Mouse (Mus musculus) liver, embryonic 14.5 days (tissue): ENCODE results near the gene Itga6.

ENCODE experiments used
- CTCF ChIP-seq: IDR thresholded peaks from 2 replicates; pipeline ENCODE4 v1.5.1; 2016; ENCODE audit warnings: antibody characterized with exemption, low read depth, control low read depth
- EP300 ChIP-seq: IDR thresholded peaks from 2 replicates; pipeline ENCODE4 v1.6.1; 2016; ENCODE audit warnings: antibody characterized with exemption, low read depth

- TF ChIP-seq CTCF = no peak
- no peak for TF ChIP-seq EP300
Observed at GRCm38 (mm10) chr2:71775201-71775611, 29.8 kb downstream of the Itga6 start.
